16 mouse cellular contexts compared by ENCODE assay signal in the genomic region with DNA sequence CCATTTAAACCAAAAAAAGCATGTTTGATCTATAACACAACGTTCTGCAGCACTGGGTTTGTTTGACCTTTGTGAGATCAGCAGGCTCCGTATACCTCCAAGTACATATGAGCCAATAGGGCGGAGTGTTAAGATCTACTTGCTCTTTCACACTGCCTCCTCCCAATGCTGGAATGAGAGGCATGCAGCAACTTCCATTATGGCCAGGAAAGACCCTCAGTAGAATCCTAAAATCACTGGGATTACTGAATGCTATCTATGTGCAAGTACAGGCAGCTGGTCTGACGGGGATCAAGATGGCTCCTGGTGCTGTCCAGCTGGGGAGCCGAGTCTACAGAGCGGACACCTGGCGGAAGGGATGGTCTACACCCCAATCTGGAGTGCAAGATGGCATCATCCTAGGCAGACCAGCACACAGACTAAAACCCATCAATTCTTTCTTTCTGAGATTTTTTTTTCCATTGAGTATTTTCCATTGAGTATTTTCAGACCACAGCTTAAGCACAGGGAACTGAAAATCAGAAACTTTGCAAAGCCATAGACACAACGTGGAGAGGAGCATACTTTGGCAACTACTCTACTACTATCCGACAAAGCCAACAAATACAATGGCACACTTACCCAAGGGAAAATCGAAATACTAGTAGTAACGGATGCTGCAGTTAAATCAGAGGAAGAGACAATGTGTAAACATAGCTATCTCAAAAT.
"Had no signal": no experiment of that assay in that cellular context is flagged by ENCODE, and none has a peak within 500 bp of the region (broad histone marks: within the 10 kb centered on the region; RNA-seq: fewer than 3 reads in every experiment).

No protein-coding gene starts in this region.

- H3K4me2 ChIP-seq: limb, embryonic 13.5 days; neural tube, embryonic 13.5 days had no signal

- H3K4me3 ChIP-seq: layer of hippocampus, adult 2 months; limb, embryonic 13.5 days; liver, embryonic 12.5 days; neural tube, embryonic 13.5 days had no signal

- DNase-seq: kidney, postnatal 10 days; kidney, postnatal 4 days; left cerebral cortex, postnatal 4 days; lung, embryonic 14.5 days; lung, postnatal 10 days; lung, postnatal 4 days; retina, postnatal 1 day; right cerebral cortex, postnatal 4 days; spleen, adult 18-20 months; thymus, adult 2 months; thymus, postnatal 36 days had no signal

- H3K9me3 ChIP-seq: limb, embryonic 13.5 days; liver, embryonic 12.5 days; neural tube, embryonic 13.5 days had no signal

- H3K27ac ChIP-seq: layer of hippocampus, adult 2 months; limb, embryonic 13.5 days; liver, embryonic 12.5 days; neural tube, embryonic 13.5 days had no signal

- H3K9ac ChIP-seq: limb, embryonic 13.5 days; liver, embryonic 12.5 days; lung, embryonic 14.5 days; neural tube, embryonic 13.5 days had no signal

- ATAC-seq: liver, embryonic 12.5 days; midbrain, embryonic 16.5 days had no signal
